Mouse (Mus musculus) liver, adult 2 months (tissue): ENCODE measurements around the gene 2310022A10Rik.

ENCODE experiments used
- CTCF ChIP-seq: fragments of 200-500 bp; IDR thresholded peaks from 2 replicates; pipeline ENCODE4 v1.5.1; 2011; ENCODE audit warnings: low read depth, low read length, control low read depth
- POLR2A ChIP-seq: fragments of 200-500 bp; IDR thresholded peaks from 2 replicates; pipeline ENCODE4 v1.6.1; 2011; ENCODE audit warnings: low read length, control low read depth; ENCODE audit not compliant: insufficient read depth; ENCODE audit errors: extremely low read depth

DNA sequence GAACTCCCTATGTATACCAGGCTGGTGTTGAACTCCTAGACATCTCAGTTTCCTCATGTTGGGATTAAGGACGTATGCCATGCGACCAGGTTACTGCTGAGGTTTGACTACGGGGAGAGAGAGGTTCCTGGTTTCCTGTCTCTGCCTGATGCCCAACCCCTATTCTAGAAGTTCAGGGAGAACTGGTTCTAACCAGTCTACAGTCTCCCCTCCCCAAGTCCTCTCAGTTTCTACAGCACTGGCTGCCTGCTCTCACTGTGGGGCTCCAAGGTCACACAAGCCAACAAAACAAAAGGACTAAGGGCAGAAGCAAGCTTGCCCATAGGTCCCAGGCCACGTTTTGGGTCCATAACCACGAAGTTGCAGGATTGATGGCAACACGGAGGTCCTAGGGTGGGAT is 3.4 kb upstream of the 2310022A10Rik start:
- TF ChIP-seq POLR2A (no peak), CTCF (no peak)
